Mouse (Mus musculus) testis, postnatal 14 days (tissue): ENCODE results near the gene Stxbp6.

Experiments used
- DNase-seq: peaks from one replicate; pipeline ENCODE4 v3.0.0; 2021; ENCODE audit warnings: low spot score

The Stxbp6 gene

GRCm38 (mm10) chr12:44996274-44996673 is 78.2 kb downstream of the Stxbp6 start:
- DNase-seq, result no peak

GRCm38 (mm10) chr12:44993391-44993790 is 81.1 kb downstream of the Stxbp6 start:
- DNase-seq, result no peak

GRCm38 (mm10) chr12:44992847-44993246 is 81.7 kb downstream of the Stxbp6 start:
- DNase-seq, result no peak

GRCm38 (mm10) chr12:44990379-44990778 is 84.1 kb downstream of the Stxbp6 start:
- DNase-seq, result no peak

- no peak for DNase-seq
These were observed 85.5 kb downstream of the Stxbp6 start for GRCm38 (mm10) chr12:44989011-44989410.

GRCm38 (mm10) chr12:44987762-44988161 is 86.7 kb downstream of the Stxbp6 start:
- no peak for DNase-seq

- no peak for DNase-seq
These were observed 95.1 kb downstream of the Stxbp6 start for GRCm38 (mm10) chr12:44979316-44979848.

- peak; percentile 38 for DNase-seq
These were observed 99.2 kb downstream of the Stxbp6 start for GRCm38 (mm10) chr12:44975266-44975665.

GRCm38 (mm10) chr12:44971477-44971876 is 103.0 kb downstream of the Stxbp6 start:
- no peak for DNase-seq

- no peak for DNase-seq
These were observed 107.1 kb downstream of the Stxbp6 start for GRCm38 (mm10) chr12:44967448-44967847.

GRCm38 (mm10) chr12:44957474-44957873 is 117.0 kb downstream of the Stxbp6 start:
- DNase-seq, result no peak

GRCm38 (mm10) chr12:44953121-44953520 is 121.4 kb downstream of the Stxbp6 start:
- no peak for DNase-seq

- DNase-seq, result no peak
These were observed 122.4 kb downstream of the Stxbp6 start for GRCm38 (mm10) chr12:44952072-44952471.

- DNase-seq, result no peak
These were observed 124.0 kb downstream of the Stxbp6 start for GRCm38 (mm10) chr12:44950559-44950958.

GRCm38 (mm10) chr12:44947823-44948222 is 126.7 kb downstream of the Stxbp6 start:
- no peak for DNase-seq

GRCm38 (mm10) chr12:44940325-44940724 is 134.2 kb downstream of the Stxbp6 start:
- no peak for DNase-seq

GRCm38 (mm10) chr12:44939106-44939505 is 135.4 kb downstream of the Stxbp6 start:
- no peak for DNase-seq

- no peak for DNase-seq
These were observed 141.6 kb downstream of the Stxbp6 start for GRCm38 (mm10) chr12:44932954-44933353.

- no peak for DNase-seq
These were observed 142.8 kb downstream of the Stxbp6 start for GRCm38 (mm10) chr12:44931716-44932115.

- no peak for DNase-seq
These were observed 146.1 kb downstream of the Stxbp6 start for GRCm38 (mm10) chr12:44928456-44928855.

- DNase-seq, result peak; percentile 12
These were observed 148.6 kb downstream of the Stxbp6 start for GRCm38 (mm10) chr12:44925901-44926300.

GRCm38 (mm10) chr12:44923273-44923672 is 151.2 kb downstream of the Stxbp6 start:
- DNase-seq, result no peak

- DNase-seq, result no peak
These were observed 152.3 kb downstream of the Stxbp6 start for GRCm38 (mm10) chr12:44922241-44922640.

GRCm38 (mm10) chr12:44919613-44920012 is 154.9 kb downstream of the Stxbp6 start:
- DNase-seq, result no peak

GRCm38 (mm10) chr12:44918929-44919328 is 155.6 kb downstream of the Stxbp6 start:
- no peak for DNase-seq
